Mouse (Mus musculus): ENCODE data around the gene Cxcr2.

DNA sequence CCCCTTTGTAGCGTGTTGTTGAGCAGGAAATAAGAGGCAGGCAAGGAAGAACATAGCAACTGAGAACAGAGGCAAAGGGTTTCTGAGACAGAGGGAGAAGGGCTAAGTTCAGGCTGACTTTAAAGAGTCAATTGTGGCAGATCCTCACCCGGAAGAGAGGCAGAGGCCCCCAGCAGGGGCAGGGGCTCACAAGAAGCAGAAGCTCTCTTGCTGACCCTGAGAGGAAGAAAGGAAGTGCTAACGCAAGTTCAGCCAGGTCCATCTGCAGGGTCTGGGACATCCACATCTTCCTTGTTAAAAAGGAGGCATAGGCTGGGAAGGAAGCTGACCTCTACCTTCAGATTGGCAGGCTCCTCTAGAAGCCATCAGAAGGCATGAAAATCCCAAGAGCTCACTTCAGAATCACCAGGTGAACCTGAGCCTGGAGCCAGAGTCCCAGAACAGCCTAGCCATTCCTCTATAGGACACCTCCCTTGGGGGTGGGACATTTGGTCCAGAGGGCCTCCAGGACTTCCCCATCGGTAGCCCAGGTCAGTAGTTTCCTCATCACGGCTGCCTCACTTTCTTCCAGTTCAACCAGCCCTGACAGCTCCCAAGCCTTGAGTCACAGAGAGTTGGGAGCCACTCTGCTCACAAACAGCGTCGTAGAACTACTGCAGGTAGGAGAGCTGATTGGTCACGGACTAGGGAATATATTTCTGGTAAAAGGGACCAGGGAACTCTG, at the start of gene Cxcr2:
- TF ChIP-seq POLR2A (IDR thresholded peaks at IDR 0.05; ENCODE audit: borderline replicate concordance, extremely low read depth, insufficient read depth, insufficient read length, poor library complexity, severe bottlenecking) = no peak
- no peak for TF ChIP-seq CTCF (IDR thresholded peaks at IDR 0.05; ENCODE audit: borderline replicate concordance, extremely low read depth, insufficient read depth, insufficient read length)

All from brain, embryonic 14.5 days (tissue).